Mouse (Mus musculus) C2C12 (cell line): ENCODE measurements at regions not wholly inside any gene's neighbourhood (a gene's known extent, or its start where the extent isn't known, plus 50 kb on each side); places are given as distances from the start of the nearest gene placed in this dataset.

Experiments used
- CTCF ChIP-seq: IDR thresholded peaks from one replicate; pipeline ENCODE4 v1.5.1; 2011; ENCODE audit not compliant: control insufficient read depth, insufficient read depth, insufficient read length
- MAX ChIP-seq: IDR thresholded peaks from one replicate; pipeline ENCODE4 v1.6.1; 2011; ENCODE audit warnings: mild to moderate bottlenecking, control low read depth
- MYOG ChIP-seq: IDR thresholded peaks from one replicate; pipeline ENCODE4 v1.6.1; 2011; ENCODE audit not compliant: control insufficient read depth, insufficient read length; ENCODE audit errors: extremely low read depth

- TF ChIP-seq CTCF (no peak), MAX (no peak), MYOG (no peak)
Observed at GRCm38 (mm10) chr9:72198976-72199375, 75.7 kb upstream of the Zfp280d start.
